Mouse (Mus musculus) ES-Bruce4 (cell line): Measurements from ENCODE around the gene Fam83c. TPM values are rescaled to one million over a fixed set of nuclear protein-coding genes. Genes with fewer than 3 reads are reported as not detected.

Experiments
- H3K27ac ChIP-seq: 2 replicates; pipeline ENCODE4 v1.5.1; 2012; ENCODE audit warnings: low read length, inconsistent platforms; ENCODE audit not compliant: insufficient read depth
- H3K27me3 ChIP-seq: 2 replicates; pipeline ENCODE4 v1.6.1; 2012; ENCODE audit warnings: mild to moderate bottlenecking, low read length, inconsistent platforms; ENCODE audit not compliant: control insufficient read depth, poor library complexity, insufficient read depth, severe bottlenecking
- H3K36me3 ChIP-seq: 2 replicates; pipeline ENCODE4 v1.6.1; 2012; ENCODE audit warnings: inconsistent platforms, mild to moderate bottlenecking, low read length, moderate library complexity; ENCODE audit not compliant: control insufficient read depth, poor library complexity, insufficient read depth, severe bottlenecking
- H3K4me1 ChIP-seq: one replicate; pipeline ENCODE4 v1.8.1; 2011; ENCODE audit warnings: low read length; ENCODE audit not compliant: control insufficient read depth, insufficient read depth
- H3K4me3 ChIP-seq: 2 replicates; pipeline ENCODE4 v1.5.1; 2011; ENCODE audit warnings: low read depth, mild to moderate bottlenecking, low read length
- H3K9ac ChIP-seq: 2 replicates; pipeline ENCODE4 v1.6.1; 2012; ENCODE audit warnings: low read depth, mild to moderate bottlenecking, inconsistent platforms; ENCODE audit not compliant: poor library complexity, severe bottlenecking
- H3K9me3 ChIP-seq: replicated peaks from 2 replicates; pipeline ENCODE4 v1.6.1; 2012; ENCODE audit warnings: mild to moderate bottlenecking, low read length, inconsistent platforms; ENCODE audit not compliant: control insufficient read depth, poor library complexity, insufficient read depth, severe bottlenecking
- CTCF ChIP-seq: IDR thresholded peaks from one replicate; pipeline ENCODE4 v1.8.1; 2011; ENCODE audit warnings: low read depth, low read length
- EP300 ChIP-seq: IDR thresholded peaks from 2 replicates; pipeline ENCODE4 v1.6.1; 2011; ENCODE audit warnings: low read depth, low read length; ENCODE audit not compliant: insufficient read depth
- POLR2A ChIP-seq: IDR thresholded peaks from one replicate; pipeline ENCODE4 v1.8.1; 2011; ENCODE audit warnings: low read length; ENCODE audit not compliant: insufficient read depth
- polyA plus RNA-seq: library from polyadenylated mRNA; stranded (reverse); fragments of >200 nt; gene quantifications from 2 replicates; pipeline ENCODE4 v1.2.4, GENCODE M21; 2011; ENCODE audit warnings: low read depth; ENCODE audit not compliant: missing spikeins, insufficient read depth, insufficient read length

Gene Fam83c
- polyA plus RNA-seq, 1 experiment: 0.30 TPM

GRCm38 (mm10) chr2:155779506-155779905, 55.1 kb downstream of the Fam83c start:
- H3K36me3 ChIP-seq: no peaks in the 10 kb centered on the region
- no peak overlapping the region for H3K9ac ChIP-seq
- peaks cover 2% of the 10 kb centered on the region for H3K4me1 ChIP-seq
- TF ChIP-seq EP300 (no peak), CTCF (no peak), POLR2A (no peak)
- no peak overlapping the region for H3K27ac ChIP-seq
- H3K27me3 ChIP-seq: peaks cover 8% of the 10 kb centered on the region
- no peaks in the 10 kb centered on the region for H3K9me3 ChIP-seq
- no peak overlapping the region for H3K4me3 ChIP-seq

- Histone ChIP-seq H3K27ac (no peak overlapping the region), H3K9ac (no peak overlapping the region), H3K9me3 (no peaks in the 10 kb centered on the region), H3K4me1 (peaks cover 2% of the 10 kb centered on the region), H3K27me3 (peaks cover 9% of the 10 kb centered on the region), H3K4me3 (no peak overlapping the region), H3K36me3 (no peaks in the 10 kb centered on the region)
- TF ChIP-seq POLR2A (no peak), CTCF (no peak), EP300 (no peak)
Observed at GRCm38 (mm10) chr2:155779066-155779465, 55.6 kb downstream of the Fam83c start.

GRCm38 (mm10) chr2:155778004-155778403, 56.6 kb downstream of the Fam83c start:
- Histone ChIP-seq H3K36me3 (no peaks in the 10 kb centered on the region), H3K4me1 (peaks cover 2% of the 10 kb centered on the region), H3K27ac (no peak overlapping the region), H3K4me3 (no peak overlapping the region), H3K9ac (no peak overlapping the region), H3K27me3 (peaks cover 11% of the 10 kb centered on the region), H3K9me3 (no peaks in the 10 kb centered on the region)
- TF ChIP-seq EP300 (no peak), POLR2A (no peak), CTCF (no peak)

- TF ChIP-seq CTCF (no peak), POLR2A (no peak)
- Histone ChIP-seq H3K4me1 (peaks cover 2% of the 10 kb centered on the region), H3K9me3 (no peaks in the 10 kb centered on the region), H3K27me3 (peaks cover 11% of the 10 kb centered on the region), H3K36me3 (no peaks in the 10 kb centered on the region), H3K4me3 (no peak overlapping the region), H3K27ac (no peak overlapping the region), H3K9ac (no peak overlapping the region)
Observed at GRCm38 (mm10) chr2:155777688-155777985, 57.0 kb downstream of the Fam83c start.

Other genes starting within 250 kb of the Fam83c start
- 13.4 and 14.8 TPM in 2 replicates for gene Gss, start 242.0 kb downstream of the Fam83c start, polyA plus RNA-seq
- 0.70 and 1.0 TPM in 2 replicates for gene Myh7b, start 223.6 kb downstream of the Fam83c start, polyA plus RNA-seq
- 80.0 and 81.2 TPM in 2 replicates for gene Trpc4ap, start 142.5 kb downstream of the Fam83c start, polyA plus RNA-seq
- gene Edem2, start 105.4 kb downstream of the Fam83c start, polyA plus RNA-seq: 21.7 and 23.1 TPM in 2 replicates
- not detected in 2 replicates for gene Gm17581, start 99.0 kb downstream of the Fam83c start, polyA plus RNA-seq
- 4.7 and 6.6 TPM in 2 replicates for gene Procr, start 83.7 kb downstream of the Fam83c start, polyA plus RNA-seq
- 0.18 and 0.26 TPM in 2 replicates for gene Mmp24, start 59.5 kb downstream of the Fam83c start, polyA plus RNA-seq
- gene BC029722, start 15.4 kb downstream of the Fam83c start, polyA plus RNA-seq: 10.1 and 11.2 TPM in 2 replicates
- gene Eif6, start 7.9 kb downstream of the Fam83c start, polyA plus RNA-seq: 92.4 and 114 TPM in 2 replicates
- gene Uqcc1, start 95.5 kb upstream of the Fam83c start, polyA plus RNA-seq: 65.2 and 71.2 TPM in 2 replicates
- gene Gm15557, start 105.9 kb upstream of the Fam83c start, polyA plus RNA-seq: not detected in 2 replicates
- gene Gdf5, start 110.5 kb upstream of the Fam83c start, polyA plus RNA-seq: not detected in 2 replicates
- 24.9 and 26.0 TPM in 2 replicates for gene Cep250, start 121.6 kb upstream of the Fam83c start, polyA plus RNA-seq
- 2.4 and 2.9 TPM in 2 replicates for gene 6430550D23Rik, start 173.1 kb upstream of the Fam83c start, polyA plus RNA-seq
- 72.2 and 82.1 TPM in 2 replicates for gene Ergic3, start 173.2 kb upstream of the Fam83c start, polyA plus RNA-seq
- 0.87 TPM in 1 of 2 replicates, not detected in the other for gene Fer1l4, start 218.1 kb upstream of the Fam83c start, polyA plus RNA-seq
- 3.8 and 6.1 TPM in 2 replicates for gene Spag4, start 230.3 kb upstream of the Fam83c start, polyA plus RNA-seq